Mouse (Mus musculus): ENCODE results near the gene Prpsap1. TPM values are rescaled to one million over a fixed set of nuclear protein-coding genes. Genes with fewer than 3 reads are reported as not detected.

The Prpsap1 gene
- polyA plus RNA-seq (2015; fragmentation: Nextera tagmentation; extraction: Ambion mirVana) = 177 and 198 TPM in 2 replicates

- no peak within 1 kb of the TSS for H3K4me3 ChIP-seq (ENCODE audit: low read depth, low read length)
- no peak for ATAC-seq
- no peaks in the 10 kb centered on the region for H3K9me3 ChIP-seq (replicated peaks; ENCODE audit: control insufficient read depth, low read length, poor library complexity, severe bottlenecking)
- H3K4me2 ChIP-seq (ENCODE audit: low read length) = no peak within 1 kb of the TSS
- no peaks in the 10 kb centered on the region for H3K36me3 ChIP-seq (ENCODE audit: control insufficient read depth, insufficient read depth, low read length)
- H3K4me1 ChIP-seq (ENCODE audit: control insufficient read depth, insufficient read depth, low read length) = peaks cover 10% of the 10 kb centered on the region
- no peak within 1 kb of the TSS for H3K27ac ChIP-seq (ENCODE audit: low read length)
- H3K9ac ChIP-seq (ENCODE audit: low read depth, low read length) = no peak within 1 kb of the TSS
- WGBS = 27% methylated on average over 4 of the region's 4 CpGs
- no peaks in the 10 kb centered on the region for H3K27me3 ChIP-seq (ENCODE audit: control insufficient read depth, insufficient read depth, low read depth, low read length)
Measured at GRCm38 (mm10) chr11:116493795-116494252, at the start of gene Prpsap1. Prpsap1 (minus strand) TSS chr11:116494202.

GRCm38 (mm10) chr11:116543110-116543509 is 49.1 kb upstream of the Prpsap1 start:
- H3K36me3 ChIP-seq (ENCODE audit: control insufficient read depth, insufficient read depth, low read length) = peaks cover 66% of the 10 kb centered on the region
- no peak for ATAC-seq
- WGBS = 93% methylated on average over 4 of the region's 4 CpGs

GRCm38 (mm10) chr11:116541183-116541582 is 47.2 kb upstream of the Prpsap1 start:
- Histone ChIP-seq H3K4me2 (ENCODE audit: low read length) (no peak overlapping the region), H3K4me3 (ENCODE audit: low read depth, low read length) (no peak overlapping the region), H3K27me3 (ENCODE audit: control insufficient read depth, insufficient read depth, low read depth, low read length) (no peaks in the 10 kb centered on the region), H3K4me1 (ENCODE audit: control insufficient read depth, insufficient read depth, low read length) (no peaks in the 10 kb centered on the region), H3K9me3 (replicated peaks; ENCODE audit: control insufficient read depth, low read length, poor library complexity, severe bottlenecking) (no peaks in the 10 kb centered on the region), H3K36me3 (ENCODE audit: control insufficient read depth, insufficient read depth, low read length) (peaks cover 63% of the 10 kb centered on the region), H3K9ac (ENCODE audit: low read depth, low read length) (no peak overlapping the region), H3K27ac (ENCODE audit: low read length) (no peak overlapping the region)
- 98% methylated on average over 11 of the region's 11 CpGs for WGBS
- no peak for ATAC-seq

More at GRCm38 (mm10) chr11:116543110-116543509, 49.1 kb upstream of the Prpsap1 start:
- no peaks in the 10 kb centered on the region for H3K9me3 ChIP-seq (replicated peaks; ENCODE audit: control insufficient read depth, low read length, poor library complexity, severe bottlenecking)
- H3K9ac ChIP-seq (ENCODE audit: low read depth, low read length) = no peak overlapping the region
- no peak overlapping the region for H3K4me3 ChIP-seq (ENCODE audit: low read depth, low read length)
- H3K27ac ChIP-seq (ENCODE audit: low read length) = no peak overlapping the region
- no peaks in the 10 kb centered on the region for H3K27me3 ChIP-seq (ENCODE audit: control insufficient read depth, insufficient read depth, low read depth, low read length)
- H3K4me1 ChIP-seq (ENCODE audit: control insufficient read depth, insufficient read depth, low read length) = no peaks in the 10 kb centered on the region
- H3K4me2 ChIP-seq (ENCODE audit: low read length) = no peak overlapping the region

GRCm38 (mm10) chr11:116538142-116538735 is 44.2 kb upstream of the Prpsap1 start:
- Histone ChIP-seq H3K4me3 (ENCODE audit: low read depth, low read length) (no peak overlapping the region), H3K9me3 (replicated peaks; ENCODE audit: control insufficient read depth, low read length, poor library complexity, severe bottlenecking) (no peaks in the 10 kb centered on the region), H3K27ac (ENCODE audit: low read length) (no peak overlapping the region), H3K27me3 (ENCODE audit: control insufficient read depth, insufficient read depth, low read depth, low read length) (peaks cover 17% of the 10 kb centered on the region), H3K4me1 (ENCODE audit: control insufficient read depth, insufficient read depth, low read length) (peaks cover 9% of the 10 kb centered on the region), H3K36me3 (ENCODE audit: control insufficient read depth, insufficient read depth, low read length) (peaks cover 36% of the 10 kb centered on the region), H3K4me2 (ENCODE audit: low read length) (no peak overlapping the region), H3K9ac (ENCODE audit: low read depth, low read length) (no peak overlapping the region; the same call in 1 of the 2 replicates)
- WGBS = 91% methylated on average over 12 of the region's 12 CpGs
- no peak for ATAC-seq

- no peak for ATAC-seq
- H3K4me2 ChIP-seq (ENCODE audit: low read length) = no peak overlapping the region
- peaks cover 17% of the 10 kb centered on the region for H3K4me1 ChIP-seq (ENCODE audit: control insufficient read depth, insufficient read depth, low read length)
- no peak overlapping the region for H3K9ac ChIP-seq (ENCODE audit: low read depth, low read length)
- H3K36me3 ChIP-seq (ENCODE audit: control insufficient read depth, insufficient read depth, low read length) = peaks cover 27% of the 10 kb centered on the region
- H3K27me3 ChIP-seq (ENCODE audit: control insufficient read depth, insufficient read depth, low read depth, low read length) = peaks cover 23% of the 10 kb centered on the region
- 69% methylated on average over 5 of the region's 5 CpGs for WGBS
- H3K9me3 ChIP-seq (replicated peaks; ENCODE audit: control insufficient read depth, low read length, poor library complexity, severe bottlenecking) = no peaks in the 10 kb centered on the region
- no peak overlapping the region for H3K4me3 ChIP-seq (ENCODE audit: low read depth, low read length)
- H3K27ac ChIP-seq (ENCODE audit: low read length) = no peak overlapping the region
Measured at GRCm38 (mm10) chr11:116537388-116537787, 43.4 kb upstream of the Prpsap1 start.

GRCm38 (mm10) chr11:116536685-116537084 is 42.7 kb upstream of the Prpsap1 start:
- no peak overlapping the region for H3K4me2 ChIP-seq (ENCODE audit: low read length)
- no peak overlapping the region for H3K4me3 ChIP-seq (ENCODE audit: low read depth, low read length)
- H3K27me3 ChIP-seq (ENCODE audit: control insufficient read depth, insufficient read depth, low read depth, low read length) = peaks cover 25% of the 10 kb centered on the region
- WGBS = 94% methylated on average over 7 of the region's 7 CpGs
- H3K27ac ChIP-seq (ENCODE audit: low read length) = no peak overlapping the region
- peaks cover 23% of the 10 kb centered on the region for H3K4me1 ChIP-seq (ENCODE audit: control insufficient read depth, insufficient read depth, low read length)
- peaks cover 21% of the 10 kb centered on the region for H3K36me3 ChIP-seq (ENCODE audit: control insufficient read depth, insufficient read depth, low read length)
- no peak overlapping the region for H3K9ac ChIP-seq (ENCODE audit: low read depth, low read length)
- no peak for ATAC-seq
- no peaks in the 10 kb centered on the region for H3K9me3 ChIP-seq (replicated peaks; ENCODE audit: control insufficient read depth, low read length, poor library complexity, severe bottlenecking)

- 19% methylated on average over 20 of the region's 20 CpGs for WGBS
- Histone ChIP-seq H3K4me3 (ENCODE audit: low read depth, low read length) (peak overlapping the region; percentile 43), H3K36me3 (ENCODE audit: control insufficient read depth, insufficient read depth, low read length) (peaks cover 4% of the 10 kb centered on the region; the same call in 1 of the 2 replicates), H3K4me1 (ENCODE audit: control insufficient read depth, insufficient read depth, low read length) (peaks cover 30% of the 10 kb centered on the region), H3K9me3 (replicated peaks; ENCODE audit: control insufficient read depth, low read length, poor library complexity, severe bottlenecking) (no peaks in the 10 kb centered on the region), H3K9ac (ENCODE audit: low read depth, low read length) (no peak overlapping the region; the same call in 1 of the 2 replicates), H3K27me3 (ENCODE audit: control insufficient read depth, insufficient read depth, low read depth, low read length) (peaks cover 25% of the 10 kb centered on the region), H3K4me2 (ENCODE audit: low read length) (peak overlapping the region; percentile 71), H3K27ac (ENCODE audit: low read length) (no peak overlapping the region)
- ATAC-seq = 0 out of 2 replicates have a peak, but pooled peaks have one; percentile 27
Measured at GRCm38 (mm10) chr11:116534154-116534865, 40.3 kb upstream of the Prpsap1 start.

GRCm38 (mm10) chr11:116533341-116534153 is 39.5 kb upstream of the Prpsap1 start:
- H3K4me2 ChIP-seq (ENCODE audit: low read length) = peak overlapping the region; percentile 71
- H3K27ac ChIP-seq (ENCODE audit: low read length) = no peak overlapping the region
- peaks cover 30% of the 10 kb centered on the region for H3K4me1 ChIP-seq (ENCODE audit: control insufficient read depth, insufficient read depth, low read length)
- H3K36me3 ChIP-seq (ENCODE audit: control insufficient read depth, insufficient read depth, low read length) = no peaks in the 10 kb centered on the region; the same call in 1 of the 2 replicates
- H3K27me3 ChIP-seq (ENCODE audit: control insufficient read depth, insufficient read depth, low read depth, low read length) = peaks cover 25% of the 10 kb centered on the region
- peak overlapping the region; percentile 43 for H3K4me3 ChIP-seq (ENCODE audit: low read depth, low read length)
- WGBS = under 1% methylated on average over 62 of the region's 63 CpGs
- ATAC-seq = 0 out of 2 replicates have a peak, but pooled peaks have one; percentile 29
- H3K9me3 ChIP-seq (replicated peaks; ENCODE audit: control insufficient read depth, low read length, poor library complexity, severe bottlenecking) = no peaks in the 10 kb centered on the region
- peak overlapping the region; percentile 51 for H3K9ac ChIP-seq (ENCODE audit: low read depth, low read length)

All from midbrain, embryonic 16.5 days (tissue).